Mouse (Mus musculus): ENCODE measurements around the gene Grn. TPM values are rescaled to one million over a fixed set of nuclear protein-coding genes. Genes with fewer than 3 reads are reported as not detected.

Gene Grn
- polyA plus RNA-seq, 1 experiment from 2014 or later: 103 TPM

DNA sequence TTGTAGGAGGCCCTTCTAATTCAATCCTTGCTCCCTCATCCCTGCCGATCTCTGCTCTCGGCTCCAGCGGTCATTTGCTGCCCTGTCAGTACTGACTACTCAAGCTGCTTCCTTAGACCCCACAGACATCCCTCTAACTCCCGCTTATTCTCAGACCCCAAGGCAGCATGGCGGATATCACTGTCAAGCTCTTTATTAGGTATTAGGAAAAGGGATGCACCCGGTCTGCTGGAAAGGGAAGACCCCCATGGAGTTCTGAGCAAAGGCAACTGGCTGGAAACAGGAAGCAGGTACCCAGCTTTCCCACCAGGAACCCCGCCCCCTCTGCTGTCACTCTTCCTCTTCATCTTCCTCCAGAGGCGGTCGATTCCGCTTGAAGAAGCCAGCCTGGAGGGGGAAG is 23.0 kb downstream of the Grn start:
- Histone ChIP-seq H3K27ac (ENCODE audit: low read depth, low read length) (no peak overlapping the region), H3K27me3 (ENCODE audit: control insufficient read depth, insufficient read depth, low read length) (peaks cover 4% of the 10 kb centered on the region; the same call in 1 of the 2 replicates), H3K36me3 (ENCODE audit: control insufficient read depth, insufficient read depth, low read length) (no peaks in the 10 kb centered on the region), H3K9me3 (ENCODE audit: control insufficient read depth, low read length) (no peaks in the 10 kb centered on the region), H3K4me2 (replicated peaks; ENCODE audit: low read depth, low read length) (no peak overlapping the region), H3K4me3 (ENCODE audit: low read length) (no peak overlapping the region), H3K4me1 (ENCODE audit: control insufficient read depth, insufficient read depth, low read length) (peaks cover 20% of the 10 kb centered on the region), H3K9ac (ENCODE audit: low read depth, low read length) (no peak overlapping the region)
- no peak for ATAC-seq (ENCODE audit: low FRiP score, low TSS enrichment)
- WGBS: 16% methylated on average over 10 of the region's 10 CpGs

DNA sequence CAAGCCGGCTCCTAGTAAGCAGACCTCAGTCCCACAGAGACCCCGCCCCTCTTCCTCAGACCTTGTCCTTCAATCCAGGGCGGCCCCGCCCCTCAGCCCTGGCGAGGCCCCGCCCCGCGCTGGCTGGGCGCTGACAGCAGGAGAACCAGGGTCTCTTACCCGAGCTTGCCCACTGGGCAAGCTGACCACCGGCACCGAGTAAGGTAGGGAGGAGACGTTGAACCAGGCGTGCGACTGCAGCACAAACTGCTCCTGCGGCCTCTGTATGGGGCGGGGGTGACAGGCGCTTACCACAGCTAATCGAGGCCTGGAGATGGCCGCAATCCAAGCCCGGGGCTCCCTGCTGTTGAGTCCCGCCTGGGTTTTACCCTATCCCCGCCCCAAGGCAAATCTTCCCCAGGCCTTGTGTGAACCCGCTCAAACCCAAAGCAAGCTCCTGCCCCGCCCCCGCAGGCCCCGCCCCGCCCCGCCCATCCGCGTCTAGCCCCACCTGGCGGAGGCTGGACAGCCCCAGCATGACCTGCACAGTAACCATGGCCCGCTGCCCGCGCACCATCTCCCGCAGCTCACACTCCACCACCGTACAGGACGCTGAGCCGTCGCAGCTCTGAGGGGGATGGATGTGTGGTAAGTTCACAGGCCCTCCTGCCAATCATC is 25.8 kb downstream of the Grn start:
- no peaks in the 10 kb centered on the region for H3K27me3 ChIP-seq (ENCODE audit: control insufficient read depth, insufficient read depth, low read length)
- under 1% methylated on average over 37 of the region's 40 CpGs for WGBS

DNA sequence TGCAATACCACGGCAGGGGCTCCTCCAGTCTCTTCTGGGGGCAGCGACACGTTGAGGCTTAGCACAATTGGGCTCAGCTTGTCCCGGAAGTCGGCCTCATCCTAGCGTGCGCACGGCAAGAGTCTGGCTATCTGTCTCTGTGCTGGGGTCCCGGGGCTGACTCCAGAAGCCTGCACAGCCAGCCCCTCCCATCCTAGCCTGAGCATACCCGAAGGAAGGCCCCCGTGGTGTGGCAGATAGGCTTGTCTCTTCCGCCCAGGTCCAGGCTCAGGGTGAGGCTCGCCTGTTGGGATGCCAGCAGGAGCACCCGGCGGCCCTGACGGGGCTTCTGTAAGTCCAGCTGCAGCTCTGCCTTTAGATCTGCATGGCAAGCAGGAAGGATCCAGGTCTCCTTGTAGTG is 30.4 kb downstream of the Grn start:
- ATAC-seq (ENCODE audit: low FRiP score, low TSS enrichment): no peak
- no peak overlapping the region for H3K9ac ChIP-seq (ENCODE audit: low read depth, low read length)
- 67% methylated on average over 16 of the region's 16 CpGs for WGBS
- peaks cover 3% of the 10 kb centered on the region; the same call in 1 of the 2 replicates for H3K4me1 ChIP-seq (ENCODE audit: control insufficient read depth, insufficient read depth, low read length)
- no peak overlapping the region for H3K4me2 ChIP-seq (replicated peaks; ENCODE audit: low read depth, low read length)
- no peak overlapping the region for H3K4me3 ChIP-seq (ENCODE audit: low read length)
- no peaks in the 10 kb centered on the region for H3K9me3 ChIP-seq (ENCODE audit: control insufficient read depth, low read length)
- H3K27ac ChIP-seq (ENCODE audit: low read depth, low read length): no peak overlapping the region
- H3K27me3 ChIP-seq (ENCODE audit: control insufficient read depth, insufficient read depth, low read length): no peaks in the 10 kb centered on the region
- no peaks in the 10 kb centered on the region for H3K36me3 ChIP-seq (ENCODE audit: control insufficient read depth, insufficient read depth, low read length)

More for the DNA sequence above, 25.8 kb downstream of the Grn start:
- peak; percentile 90 for ATAC-seq (ENCODE audit: low FRiP score, low TSS enrichment)
- Histone ChIP-seq H3K27ac (ENCODE audit: low read depth, low read length) (peak overlapping the region; percentile 73), H3K9me3 (ENCODE audit: control insufficient read depth, low read length) (no peaks in the 10 kb centered on the region), H3K4me3 (ENCODE audit: low read length) (peak overlapping the region; percentile 57), H3K9ac (ENCODE audit: low read depth, low read length) (peak overlapping the region; percentile 55), H3K4me2 (replicated peaks; ENCODE audit: low read depth, low read length) (peak overlapping the region; percentile 87), H3K36me3 (ENCODE audit: control insufficient read depth, insufficient read depth, low read length) (no peaks in the 10 kb centered on the region), H3K4me1 (ENCODE audit: control insufficient read depth, insufficient read depth, low read length) (peaks cover 14% of the 10 kb centered on the region)

DNA sequence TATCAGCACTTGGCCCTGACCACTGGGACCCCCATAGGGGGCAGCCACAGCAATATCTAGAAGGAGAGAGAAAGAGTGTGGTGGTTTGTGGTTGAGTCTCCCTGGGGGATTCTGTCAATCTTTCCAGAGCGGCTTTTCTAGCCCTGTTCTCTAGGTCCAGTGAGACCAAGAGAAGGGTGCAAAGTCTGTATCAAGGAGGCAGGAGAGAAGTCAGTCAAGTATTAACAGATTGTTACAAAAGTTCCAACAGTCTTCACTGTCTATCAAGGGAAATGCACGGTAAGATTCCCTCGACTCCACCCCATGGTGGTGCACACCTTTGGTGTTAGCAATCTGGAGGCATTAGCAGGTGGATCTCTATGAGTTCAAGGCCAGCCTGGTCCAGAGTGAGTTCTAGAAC is 31.6 kb downstream of the Grn start:
- ATAC-seq (ENCODE audit: low FRiP score, low TSS enrichment): no peak
- no peaks in the 10 kb centered on the region for H3K27me3 ChIP-seq (ENCODE audit: control insufficient read depth, insufficient read depth, low read length)
- no peak overlapping the region for H3K4me3 ChIP-seq (ENCODE audit: low read length)
- no peak overlapping the region for H3K4me2 ChIP-seq (replicated peaks; ENCODE audit: low read depth, low read length)
- H3K36me3 ChIP-seq (ENCODE audit: control insufficient read depth, insufficient read depth, low read length): no peaks in the 10 kb centered on the region
- no peak overlapping the region for H3K9ac ChIP-seq (ENCODE audit: low read depth, low read length)
- 84% methylated on average over 3 of the region's 3 CpGs for WGBS
- 0 out of 2 replicates have a peak, but pooled peaks cover 10% of the 10 kb centered on the region for H3K4me1 ChIP-seq (ENCODE audit: control insufficient read depth, insufficient read depth, low read length)
- H3K9me3 ChIP-seq (ENCODE audit: control insufficient read depth, low read length): no peaks in the 10 kb centered on the region
- no peak overlapping the region for H3K27ac ChIP-seq (ENCODE audit: low read depth, low read length)

DNA sequence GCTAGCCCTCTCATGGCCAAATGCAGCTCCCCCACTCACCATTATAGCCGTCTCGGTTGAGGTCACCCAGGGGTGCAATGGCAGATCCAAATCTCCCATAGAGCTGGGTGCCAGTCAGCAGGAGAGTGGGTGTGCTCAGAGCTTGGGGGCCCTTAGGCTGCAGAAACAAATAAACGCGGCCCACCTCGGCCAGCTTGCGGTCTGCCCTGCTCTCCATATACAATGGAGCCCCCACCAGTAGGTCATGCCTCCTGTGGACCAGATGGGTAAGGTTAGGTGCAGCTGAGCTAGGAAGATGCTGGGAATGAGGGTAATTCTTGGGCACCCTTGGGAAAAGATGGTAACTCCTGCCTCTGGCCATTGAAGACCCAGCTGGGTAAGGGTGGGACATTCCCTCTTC is 34.8 kb downstream of the Grn start:
- H3K9me3 ChIP-seq (ENCODE audit: control insufficient read depth, low read length): no peaks in the 10 kb centered on the region
- peaks cover 15% of the 10 kb centered on the region; the same call in 1 of the 2 replicates for H3K4me1 ChIP-seq (ENCODE audit: control insufficient read depth, insufficient read depth, low read length)
- no peak overlapping the region for H3K9ac ChIP-seq (ENCODE audit: low read depth, low read length)
- no peak overlapping the region for H3K4me3 ChIP-seq (ENCODE audit: low read length)
- 90% methylated on average over 6 of the region's 6 CpGs for WGBS
- no peaks in the 10 kb centered on the region for H3K36me3 ChIP-seq (ENCODE audit: control insufficient read depth, insufficient read depth, low read length)
- ATAC-seq (ENCODE audit: low FRiP score, low TSS enrichment): no peak
- no peak overlapping the region for H3K27ac ChIP-seq (ENCODE audit: low read depth, low read length)
- no peak overlapping the region for H3K4me2 ChIP-seq (replicated peaks; ENCODE audit: low read depth, low read length)
- H3K27me3 ChIP-seq (ENCODE audit: control insufficient read depth, insufficient read depth, low read length): no peaks in the 10 kb centered on the region

DNA sequence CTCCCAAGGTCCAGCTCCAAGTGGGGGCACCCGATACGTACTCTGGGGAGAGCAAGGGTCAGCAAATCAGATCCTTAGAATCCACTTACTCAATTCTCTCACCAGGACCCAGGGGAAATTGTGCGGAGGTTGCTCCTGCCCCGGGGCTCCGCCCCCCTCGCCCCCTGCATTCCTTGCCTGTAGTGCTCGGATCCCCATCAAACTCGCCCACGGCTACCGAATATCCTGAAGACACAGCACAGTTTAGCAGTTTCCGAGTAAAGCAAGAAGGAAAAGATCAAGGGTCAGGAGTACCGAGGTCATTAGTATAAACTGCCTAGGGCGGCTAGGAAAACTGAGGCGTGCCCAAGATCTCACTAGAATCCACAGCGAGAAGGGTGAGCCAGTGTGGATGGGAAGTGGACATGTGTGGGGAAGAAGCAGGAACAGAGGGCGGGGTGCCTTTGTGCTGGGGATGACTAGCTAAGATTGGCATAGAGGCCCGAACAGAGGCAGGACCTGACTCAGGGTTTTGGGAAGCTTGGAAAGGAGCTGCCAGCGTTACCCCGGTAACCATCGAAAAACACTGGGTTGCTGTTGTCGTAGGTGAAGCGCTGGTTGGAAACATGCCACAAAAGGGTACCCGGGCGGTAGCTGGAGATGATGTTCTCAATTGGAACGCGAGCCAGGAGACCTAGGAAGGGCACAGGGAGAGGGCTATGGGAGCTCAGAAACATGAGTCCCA is 35.8 kb downstream of the Grn start:
- Histone ChIP-seq H3K36me3 (ENCODE audit: control insufficient read depth, insufficient read depth, low read length) (no peaks in the 10 kb centered on the region), H3K27me3 (ENCODE audit: control insufficient read depth, insufficient read depth, low read length) (no peaks in the 10 kb centered on the region), H3K27ac (ENCODE audit: low read depth, low read length) (no peak overlapping the region), H3K4me3 (ENCODE audit: low read length) (no peak overlapping the region), H3K9ac (ENCODE audit: low read depth, low read length) (no peak overlapping the region), H3K4me1 (ENCODE audit: control insufficient read depth, insufficient read depth, low read length) (peaks cover 15% of the 10 kb centered on the region; the same call in 1 of the 2 replicates), H3K9me3 (ENCODE audit: control insufficient read depth, low read length) (no peaks in the 10 kb centered on the region), H3K4me2 (replicated peaks; ENCODE audit: low read depth, low read length) (peak overlapping the region; percentile 21; the same call in 1 of the 2 replicates)
- WGBS: 12% methylated on average over 26 of the region's 26 CpGs
- no peak for ATAC-seq (ENCODE audit: low FRiP score, low TSS enrichment)

DNA sequence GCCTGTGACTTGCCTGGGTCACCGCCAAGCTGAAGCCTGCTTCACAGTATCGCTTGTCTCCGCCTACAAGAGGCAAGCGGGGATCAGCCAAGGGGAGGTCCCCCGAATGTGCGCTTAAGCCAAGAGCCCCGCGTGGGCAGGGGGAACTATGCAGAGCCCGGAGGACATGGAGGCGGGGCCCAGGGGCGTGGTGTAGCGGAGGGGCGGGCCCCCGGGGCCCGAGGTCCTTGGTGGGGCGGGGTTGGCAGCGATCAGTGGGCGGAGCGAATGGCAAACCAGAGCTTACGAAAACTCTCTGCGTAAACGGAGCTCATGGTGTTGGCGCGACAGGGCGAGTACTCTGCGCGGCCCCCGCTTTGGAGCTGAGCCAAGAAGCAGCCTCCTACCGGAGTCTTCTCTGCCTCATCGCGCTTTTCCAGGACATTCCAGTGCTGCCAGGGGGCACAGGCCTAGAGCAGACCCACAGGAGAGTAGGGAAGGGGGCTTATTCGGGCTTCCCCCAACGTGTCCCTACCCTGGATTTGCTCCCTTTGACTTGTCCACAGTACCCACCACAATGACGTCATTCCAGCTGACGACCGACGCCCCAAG is 37.0 kb downstream of the Grn start:
- Histone ChIP-seq H3K4me1 (ENCODE audit: control insufficient read depth, insufficient read depth, low read length) (peaks cover 15% of the 10 kb centered on the region; the same call in 1 of the 2 replicates), H3K27me3 (ENCODE audit: control insufficient read depth, insufficient read depth, low read length) (no peaks in the 10 kb centered on the region), H3K4me3 (ENCODE audit: low read length) (peak overlapping the region; percentile 37), H3K9ac (ENCODE audit: low read depth, low read length) (peak overlapping the region; percentile 57), H3K27ac (ENCODE audit: low read depth, low read length) (0 out of 2 replicates have a peak overlapping the region, but pooled peaks have one; percentile 12), H3K36me3 (ENCODE audit: control insufficient read depth, insufficient read depth, low read length) (no peaks in the 10 kb centered on the region), H3K4me2 (replicated peaks; ENCODE audit: low read depth, low read length) (peak overlapping the region; percentile 74), H3K9me3 (ENCODE audit: control insufficient read depth, low read length) (no peaks in the 10 kb centered on the region)
- peak; percentile 95 for ATAC-seq (ENCODE audit: low FRiP score, low TSS enrichment)
- under 1% methylated on average over 37 of the region's 37 CpGs for WGBS

DNA sequence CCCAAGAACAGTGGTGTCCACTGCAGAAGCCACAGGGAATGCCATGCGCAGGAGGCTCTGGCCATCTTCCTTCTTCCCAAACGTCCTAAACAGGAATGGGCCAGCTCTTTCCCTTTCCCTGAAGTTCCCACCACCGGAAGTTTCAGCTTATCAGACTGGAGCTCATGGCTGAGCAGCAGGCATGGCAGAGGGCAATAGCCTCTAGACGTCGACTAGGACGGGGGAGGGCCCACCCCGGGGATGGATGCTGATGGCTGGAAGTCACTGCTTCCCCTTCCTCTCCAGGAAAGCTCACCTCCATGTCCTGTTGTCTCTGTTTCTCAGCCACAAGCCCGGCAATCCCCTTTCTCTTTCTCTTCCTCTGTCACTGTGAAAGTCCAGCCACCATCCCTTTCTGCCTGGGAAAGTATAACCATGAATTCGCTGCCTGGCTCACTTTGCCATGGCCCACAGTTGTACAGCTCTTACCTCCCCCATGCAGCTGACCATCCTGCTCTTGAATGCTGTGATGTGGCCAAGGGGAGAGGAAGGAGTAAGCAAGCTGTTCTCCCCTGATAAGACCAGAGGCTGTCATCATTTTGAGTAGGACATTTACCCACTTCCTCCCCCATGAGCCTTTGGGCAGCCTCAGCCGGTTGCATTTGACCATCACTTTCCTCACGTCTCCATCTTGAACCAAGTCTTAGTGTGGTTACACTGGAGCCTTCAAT is 39.7 kb downstream of the Grn start, which contains the start of gene Itga2b:
Gene Itga2b, minus strand, starts transcription at position 475 of the 710 bp plus-strand sequence.
- peaks cover 15% of the 10 kb centered on the region; the same call in 1 of the 2 replicates for H3K4me1 ChIP-seq (ENCODE audit: control insufficient read depth, insufficient read depth, low read length)
- ATAC-seq (ENCODE audit: low FRiP score, low TSS enrichment): no peak
- H3K4me3 ChIP-seq (ENCODE audit: low read length): no peak within 1 kb of the TSS
- H3K9me3 ChIP-seq (ENCODE audit: control insufficient read depth, low read length): 0 out of 2 replicates have a peak, but pooled peaks cover 3% of the 10 kb centered on the region
- H3K9ac ChIP-seq (ENCODE audit: low read depth, low read length): no peak within 1 kb of the TSS
- 49% methylated on average over 11 of the region's 11 CpGs for WGBS
- no peaks in the 10 kb centered on the region for H3K36me3 ChIP-seq (ENCODE audit: control insufficient read depth, insufficient read depth, low read length)
- no peak within 1 kb of the TSS for H3K4me2 ChIP-seq (replicated peaks; ENCODE audit: low read depth, low read length)
- no peaks in the 10 kb centered on the region for H3K27me3 ChIP-seq (ENCODE audit: control insufficient read depth, insufficient read depth, low read length)
- H3K27ac ChIP-seq (ENCODE audit: low read depth, low read length): no peak within 1 kb of the TSS

Measured in kidney, embryonic 14.5 days (tissue).